Mouse (Mus musculus): ENCODE results near the gene Rnase12.

The Rnase12 gene

DNA sequence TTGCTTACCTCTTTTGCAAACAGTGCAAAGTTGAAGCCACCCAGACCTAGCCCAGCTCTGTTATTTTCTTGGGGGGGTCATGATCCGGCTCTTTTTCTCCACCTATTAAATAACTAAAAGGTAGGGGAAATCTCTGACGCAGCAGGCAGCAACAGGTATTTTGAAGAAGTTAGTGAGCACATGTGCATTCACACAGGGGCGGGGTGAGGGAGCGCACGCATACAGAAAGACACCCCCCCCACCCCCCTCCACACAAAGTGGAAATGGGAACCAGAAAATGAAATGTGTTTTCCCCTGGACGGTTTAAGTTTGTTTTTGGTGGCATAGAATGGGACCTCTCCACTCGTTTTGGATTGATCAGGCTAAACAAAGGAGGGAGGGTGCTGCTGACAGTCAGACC is 26.3 kb upstream of the Rnase12 start:
- no peak for DNase-seq

DNA sequence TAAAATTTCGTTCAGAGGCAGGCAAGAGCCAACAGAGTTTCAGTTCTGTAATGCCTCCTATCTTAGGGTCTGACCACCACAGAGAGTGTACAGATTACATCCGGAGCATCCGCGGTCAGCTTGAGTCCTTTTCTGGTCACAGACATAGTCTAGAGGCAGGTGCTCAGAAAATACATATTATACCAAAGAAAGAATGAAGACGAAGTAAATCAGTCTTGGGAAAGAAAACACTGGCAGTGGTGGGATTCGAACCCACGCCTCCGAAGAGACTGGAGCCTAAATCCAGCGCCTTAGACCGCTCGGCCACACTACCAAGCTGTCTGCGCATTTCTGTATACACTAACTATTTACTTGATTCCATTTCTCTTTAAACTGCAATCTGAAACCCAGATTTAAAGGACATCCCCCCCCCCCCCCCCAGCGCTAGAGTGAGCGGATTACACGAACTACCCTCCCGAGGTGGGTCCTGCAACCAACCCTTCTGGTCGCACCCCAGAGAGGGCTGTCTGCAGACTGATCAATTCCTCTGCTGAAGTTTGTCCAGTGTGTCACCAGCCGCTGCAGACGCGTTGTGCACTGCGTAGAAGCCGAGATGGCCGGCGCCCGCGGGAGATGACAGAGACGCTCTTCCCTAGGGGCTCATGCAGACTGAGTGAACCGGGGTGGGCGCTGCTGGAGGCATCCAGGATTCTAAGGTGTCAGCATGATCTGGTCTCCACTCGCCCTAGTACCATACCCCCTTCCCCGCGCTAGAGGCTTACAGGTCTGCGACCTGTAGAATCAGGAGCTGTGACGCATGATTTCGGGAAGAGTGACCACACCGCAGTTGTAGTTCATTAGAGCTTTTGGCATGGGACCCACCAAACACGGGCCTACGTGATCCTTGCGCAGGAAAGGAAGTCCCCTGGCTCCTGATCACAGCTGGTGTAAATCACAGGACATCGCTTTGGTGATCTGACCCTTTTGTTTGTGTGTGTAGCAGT is 25.4 kb upstream of the Rnase12 start:
- peak; percentile 33 for DNase-seq

DNA sequence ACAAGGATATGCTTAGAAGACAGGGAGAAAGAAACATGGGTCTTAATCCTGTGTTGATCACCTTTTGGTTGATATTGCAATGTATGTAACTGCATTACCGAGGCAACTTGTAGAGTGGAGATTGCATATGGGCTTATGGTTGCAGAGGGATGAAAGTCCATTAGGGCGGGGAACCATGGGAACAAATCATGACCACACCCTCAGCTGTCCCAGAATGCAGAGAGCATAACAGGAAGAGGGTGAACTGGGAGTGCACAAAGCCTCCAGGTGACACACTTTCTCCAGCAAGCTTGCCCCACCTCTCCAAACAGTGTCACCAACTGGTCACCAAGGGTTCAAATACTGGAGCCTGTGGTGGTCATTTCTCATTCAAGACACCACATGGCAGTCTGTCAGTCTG is 23.6 kb upstream of the Rnase12 start:
- no peak for DNase-seq

DNA sequence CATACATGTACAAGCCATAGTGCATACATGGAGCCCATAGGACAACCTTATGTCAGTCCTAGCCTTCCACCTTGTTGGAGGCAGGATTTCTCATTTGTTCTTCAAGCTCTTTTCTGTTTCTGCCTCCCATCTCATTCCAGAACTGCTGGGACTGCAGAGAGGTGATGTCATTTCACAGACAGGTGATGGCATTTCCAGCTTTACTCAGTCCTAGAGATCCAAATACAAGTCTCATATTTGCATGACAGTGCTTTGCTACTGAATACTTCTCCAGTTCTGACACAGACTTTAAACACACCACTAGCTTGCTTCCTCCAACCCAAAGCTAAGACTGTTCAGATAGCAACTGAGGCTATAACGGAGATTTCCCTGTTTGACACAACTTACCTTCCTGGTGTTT is 21.7 kb upstream of the Rnase12 start:
- DNase-seq = no peak

DNA sequence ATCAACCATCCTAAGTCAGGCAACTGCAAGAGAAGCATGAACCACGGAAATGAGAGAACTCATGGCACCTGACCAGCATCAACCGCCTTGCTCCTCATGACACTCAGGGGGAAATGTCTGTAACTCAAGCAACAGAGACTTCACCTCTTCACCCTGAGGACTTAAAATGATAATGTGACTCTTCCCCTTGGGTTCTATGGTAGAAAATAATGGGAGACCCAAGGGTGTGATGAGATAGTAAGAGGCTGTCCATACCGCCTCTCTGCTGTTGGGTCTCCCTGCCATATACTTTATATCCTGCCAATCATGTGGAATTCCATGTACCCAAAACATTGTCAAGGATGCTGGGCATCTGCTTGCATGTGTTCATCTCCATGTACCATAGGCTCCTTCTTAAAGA is 16.9 kb upstream of the Rnase12 start, which contains the start of gene Olfr750:
TSS of gene Olfr750 (minus strand) at position 101 of the 400 bp plus-strand sequence.
- no peak for DNase-seq

DNA sequence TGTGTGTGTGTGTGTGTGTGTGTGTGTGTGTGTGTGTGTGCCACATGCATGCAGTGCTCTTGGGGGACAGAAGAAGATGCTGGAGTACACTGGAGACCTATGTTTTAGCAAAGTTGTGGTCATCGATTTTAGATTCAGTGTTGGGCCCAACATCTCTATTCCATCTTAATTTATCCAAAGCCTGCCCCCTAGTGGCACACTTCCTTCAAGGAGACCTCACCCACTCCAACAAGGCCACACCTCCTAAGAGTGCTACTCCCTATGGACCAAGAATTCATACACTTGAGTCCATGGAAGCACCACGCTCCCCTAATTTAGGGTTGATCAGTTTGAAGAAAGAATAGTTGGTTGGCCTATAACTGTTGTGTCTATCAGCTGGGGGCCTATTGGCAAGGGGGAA is 12.2 kb upstream of the Rnase12 start:
- DNase-seq = no peak

DNA sequence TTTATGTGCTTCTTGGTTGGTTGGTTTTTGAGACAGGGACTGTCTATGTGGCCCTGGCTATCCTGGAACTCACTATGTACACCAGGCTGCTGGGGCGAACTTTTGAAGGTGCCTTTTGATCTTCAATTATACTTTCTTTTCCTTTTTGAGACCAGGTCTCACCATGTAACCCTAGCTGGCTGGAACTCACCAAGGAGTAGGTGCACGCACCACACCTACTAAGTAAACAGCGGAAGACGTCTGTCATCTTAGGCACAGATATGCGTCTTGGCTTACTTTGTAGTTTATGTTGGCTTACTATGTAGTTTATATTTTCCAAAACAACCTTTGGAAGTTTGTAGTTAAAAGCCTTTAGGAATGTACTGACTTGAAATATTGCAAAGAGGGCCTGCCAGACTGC is 11.5 kb upstream of the Rnase12 start:
- DNase-seq = no peak

DNA sequence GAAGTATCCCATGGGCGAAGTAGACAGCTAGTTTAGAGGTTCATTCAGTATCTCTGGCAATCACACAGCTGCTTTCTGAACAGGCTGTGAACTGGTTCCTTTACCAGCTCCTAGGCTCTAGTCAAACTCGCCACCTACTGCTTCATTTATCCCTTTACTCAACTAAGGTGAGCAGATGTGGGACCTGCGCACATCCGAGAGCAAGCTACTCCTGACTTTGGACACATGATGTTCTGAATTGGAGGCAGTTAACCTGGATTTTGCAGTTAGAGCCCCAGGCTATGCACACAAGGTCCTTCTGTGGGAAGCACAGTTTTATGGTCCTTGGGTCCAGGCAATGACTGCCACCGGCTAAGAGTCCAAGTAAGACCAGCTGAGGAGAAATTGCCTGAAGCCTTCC is 3.3 kb upstream of the Rnase12 start:
- no peak for DNase-seq

DNA sequence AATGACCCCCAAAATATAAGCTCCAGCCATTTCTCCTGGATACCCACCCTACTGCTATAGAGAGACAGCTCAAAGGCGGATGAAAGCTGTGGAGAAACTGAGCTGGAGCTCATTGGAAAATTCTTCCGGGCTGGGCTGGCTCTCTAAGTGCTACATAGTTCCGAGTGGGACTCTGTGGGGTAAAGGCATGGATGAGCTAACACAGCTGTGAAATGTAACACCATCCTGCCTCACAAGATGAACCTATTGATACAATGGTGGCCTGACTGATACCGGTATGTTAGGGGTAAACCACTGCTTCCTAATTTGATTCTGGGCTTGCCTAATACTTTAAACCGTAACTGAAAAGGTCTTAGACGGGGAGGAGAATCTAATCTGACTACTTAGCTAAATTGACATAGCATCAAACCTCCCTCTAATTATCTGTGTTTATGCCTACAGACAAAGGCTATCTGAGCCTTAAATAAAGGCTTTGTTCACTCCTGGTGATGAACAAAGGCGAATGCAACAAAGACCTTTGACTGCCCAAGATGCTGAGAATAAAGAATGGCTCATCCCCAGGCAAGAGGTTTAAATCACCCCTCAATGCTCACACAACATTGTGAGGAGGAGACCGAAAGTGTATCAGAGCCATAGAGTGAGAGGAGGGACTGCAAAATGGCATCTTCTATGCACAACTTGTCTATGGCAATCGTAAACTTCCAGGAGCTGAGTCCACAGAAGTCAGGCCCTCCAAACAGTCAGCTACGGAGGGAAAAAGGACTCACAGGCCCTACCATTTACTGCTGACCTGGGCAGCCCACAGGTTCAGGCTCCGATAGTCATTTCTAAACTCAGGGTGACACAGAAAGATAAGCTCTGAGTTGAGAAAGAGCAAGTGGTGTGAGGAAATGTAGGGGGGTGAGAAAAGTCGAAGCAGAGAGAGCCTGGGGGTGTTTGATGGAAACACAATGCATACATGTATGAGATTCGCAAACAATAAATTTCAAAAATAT is 2.9 kb downstream of the Rnase12 start:
- no peak for DNase-seq

DNA sequence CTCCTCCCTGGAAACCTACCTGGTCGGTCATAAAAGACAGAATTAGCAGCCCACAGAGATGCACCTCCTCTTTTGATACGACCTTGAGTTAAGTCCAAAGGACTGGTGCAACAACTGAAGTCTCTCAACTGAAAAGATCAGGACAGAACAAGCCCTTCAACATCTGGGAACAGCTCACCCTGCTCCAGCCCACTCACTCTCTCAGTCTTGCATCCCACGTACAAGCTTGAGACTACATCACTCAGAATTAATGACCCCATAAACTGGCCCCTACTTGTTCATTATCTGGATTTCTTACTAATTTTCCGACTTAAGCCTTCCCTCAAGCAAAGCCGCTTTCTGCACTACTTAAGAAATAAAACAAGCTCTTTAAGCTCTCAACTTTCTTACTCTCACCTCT is 4.3 kb downstream of the Rnase12 start:
- DNase-seq = no peak

DNA sequence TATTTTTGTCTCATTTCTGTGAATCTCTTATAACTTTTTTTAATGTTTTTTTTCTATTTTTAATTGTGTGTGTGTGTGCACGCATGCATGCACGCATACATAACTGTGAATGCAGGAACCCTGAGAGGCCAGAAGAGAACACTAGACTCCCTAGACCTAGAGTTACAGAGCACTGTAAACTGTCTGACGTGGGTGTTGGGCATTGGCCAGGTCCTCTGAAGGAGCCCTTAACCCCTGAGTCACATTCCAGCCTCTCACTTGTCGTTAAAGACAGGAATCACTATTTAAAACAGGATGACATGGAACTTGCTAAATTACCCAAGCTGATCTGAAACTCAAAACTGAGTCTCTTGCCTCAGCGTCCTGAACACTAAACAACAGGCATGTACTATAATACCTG is 5.5 kb downstream of the Rnase12 start:
- no peak for DNase-seq

DNA sequence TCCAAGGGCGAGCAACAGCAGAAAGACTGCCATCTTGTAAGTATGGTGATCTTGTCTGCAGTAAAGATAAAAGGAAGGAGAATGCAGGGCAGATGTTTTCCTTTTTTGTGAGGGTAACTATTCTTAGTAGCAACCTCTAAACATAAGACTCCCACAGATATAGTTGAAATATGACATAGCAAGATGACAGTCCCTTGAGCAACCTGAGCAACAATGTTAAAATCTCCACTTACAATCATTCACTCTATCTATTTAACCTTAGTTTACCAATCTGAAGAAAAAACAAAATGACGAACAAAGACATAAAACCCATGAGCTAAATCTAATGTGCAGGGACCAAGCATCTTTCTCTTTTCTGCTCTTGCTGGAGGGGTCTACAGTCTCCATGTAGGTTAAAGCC is 7.4 kb downstream of the Rnase12 start, which contains the start of gene Rnase11:
TSS of gene Rnase11 (minus strand) at position 101 of the 400 bp plus-strand sequence.
- DNase-seq = no peak

DNA sequence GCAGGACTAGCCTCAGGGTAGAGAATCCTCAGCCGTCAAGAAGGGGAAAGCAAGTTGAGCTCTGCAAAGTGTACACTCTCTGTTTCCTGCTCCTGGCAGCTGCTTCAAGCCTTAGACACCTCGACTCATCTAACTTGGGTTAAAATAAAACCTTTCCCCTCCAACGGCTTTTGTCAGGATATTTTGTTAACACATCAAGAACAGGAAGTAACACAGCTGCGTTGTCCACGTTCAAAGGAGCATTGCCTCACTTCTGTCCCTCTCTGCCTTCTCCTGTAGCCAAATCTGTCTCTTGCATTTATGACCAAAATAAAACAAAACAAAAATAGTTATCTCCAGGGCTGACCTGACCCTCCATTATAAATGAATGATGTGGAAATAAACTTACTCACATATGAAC is 9.6 kb downstream of the Rnase12 start:
- no peak for DNase-seq

DNA sequence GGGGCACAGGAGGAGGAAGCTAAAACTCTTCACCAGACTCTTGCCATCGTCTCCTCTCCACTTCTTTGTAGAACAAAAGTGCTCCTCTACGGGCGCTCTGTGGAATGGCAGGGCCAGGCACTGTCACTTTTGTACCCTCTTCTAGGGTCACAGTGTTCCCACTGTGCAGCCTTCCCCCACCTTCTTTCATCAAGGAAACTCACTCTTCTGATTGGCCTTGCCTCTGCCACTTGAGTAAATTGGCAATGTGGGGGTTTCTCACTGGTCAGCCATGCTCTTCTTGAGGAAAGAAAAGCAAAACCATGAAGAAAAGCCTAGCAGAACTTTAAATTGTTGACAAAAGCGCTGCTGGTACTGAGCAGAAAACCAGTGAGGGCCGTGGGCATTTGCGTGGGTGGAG is 15.7 kb downstream of the Rnase12 start, which contains the start of gene Rnase9:
TSS of gene Rnase9 (minus strand) at position 101 of the 400 bp plus-strand sequence.
- no peak for DNase-seq

DNA sequence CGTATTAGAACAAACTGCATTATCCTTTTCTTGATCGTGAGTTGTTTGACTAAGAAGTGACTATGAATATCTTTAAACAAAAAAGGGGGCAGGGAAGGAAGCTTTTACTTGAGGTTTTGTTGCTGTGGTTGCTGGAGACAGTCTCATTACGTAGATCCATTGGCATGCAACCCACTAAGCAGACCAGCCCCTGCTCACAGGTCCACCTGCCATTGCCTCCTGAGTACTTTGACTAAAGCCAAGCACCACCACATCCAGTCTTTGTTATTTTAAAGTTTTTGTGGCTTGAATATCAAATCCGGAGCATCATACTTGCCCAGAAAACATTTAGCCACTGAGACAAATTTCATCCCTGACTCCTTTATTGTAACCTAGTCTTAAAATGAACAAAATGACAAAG is 21.2 kb downstream of the Rnase12 start:
- no peak for DNase-seq

DNA sequence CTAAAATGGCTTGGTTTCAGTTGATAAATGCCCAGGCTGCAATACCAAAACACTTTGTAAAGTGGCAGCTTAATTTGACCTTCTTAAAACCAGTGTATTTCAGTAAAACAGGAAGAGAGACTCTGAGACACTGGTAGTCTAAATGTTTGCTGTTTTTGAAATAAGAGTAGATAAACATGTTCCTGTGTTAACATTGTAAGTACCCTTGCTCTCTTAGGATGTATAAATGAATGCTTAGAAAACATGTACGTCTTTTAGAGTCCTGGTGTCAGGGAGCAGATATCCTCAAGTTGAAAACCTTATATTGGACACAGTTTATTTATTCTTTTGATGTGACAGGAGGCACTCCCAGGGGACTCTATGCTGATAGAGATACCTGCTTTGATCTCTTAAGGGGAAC is 22.3 kb downstream of the Rnase12 start:
- DNase-seq = no peak

DNA sequence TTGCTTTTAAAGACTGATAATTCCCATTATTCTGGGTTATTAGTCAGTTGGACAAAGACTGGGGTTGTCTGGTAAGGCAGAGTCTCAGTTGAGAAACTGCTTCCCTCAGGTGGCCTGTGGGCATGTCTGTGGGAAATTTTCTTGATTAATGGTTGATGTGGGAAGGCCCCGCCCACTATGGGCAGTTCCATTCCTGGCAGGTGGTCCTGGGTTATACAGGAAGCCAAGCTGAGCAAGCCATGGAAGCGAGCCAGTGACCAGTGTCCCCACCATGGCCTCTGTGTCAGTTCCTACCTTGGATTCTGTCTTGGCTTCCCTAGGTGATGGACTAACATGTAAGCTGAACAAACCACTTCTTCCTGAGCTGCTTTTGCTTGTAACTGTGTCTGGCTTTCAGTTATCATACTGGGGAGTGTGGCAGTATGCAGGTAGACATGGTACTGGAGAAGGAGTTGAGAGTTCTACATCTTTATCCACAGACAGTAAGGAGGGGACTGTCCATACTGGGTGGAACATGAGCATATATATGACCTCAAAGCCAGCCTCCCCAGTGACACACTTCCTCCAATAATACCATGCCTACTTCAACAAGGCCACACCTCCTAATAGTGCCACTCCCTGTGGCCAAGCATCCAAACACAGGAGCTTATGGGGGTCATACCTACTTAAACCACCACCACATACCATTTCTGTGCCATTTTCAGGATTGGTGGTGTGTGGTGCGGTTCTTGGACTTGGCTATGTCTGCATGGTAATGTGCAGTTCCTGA is 29.9 kb downstream of the Rnase12 start:
- DNase-seq = peak; percentile 8

DNA sequence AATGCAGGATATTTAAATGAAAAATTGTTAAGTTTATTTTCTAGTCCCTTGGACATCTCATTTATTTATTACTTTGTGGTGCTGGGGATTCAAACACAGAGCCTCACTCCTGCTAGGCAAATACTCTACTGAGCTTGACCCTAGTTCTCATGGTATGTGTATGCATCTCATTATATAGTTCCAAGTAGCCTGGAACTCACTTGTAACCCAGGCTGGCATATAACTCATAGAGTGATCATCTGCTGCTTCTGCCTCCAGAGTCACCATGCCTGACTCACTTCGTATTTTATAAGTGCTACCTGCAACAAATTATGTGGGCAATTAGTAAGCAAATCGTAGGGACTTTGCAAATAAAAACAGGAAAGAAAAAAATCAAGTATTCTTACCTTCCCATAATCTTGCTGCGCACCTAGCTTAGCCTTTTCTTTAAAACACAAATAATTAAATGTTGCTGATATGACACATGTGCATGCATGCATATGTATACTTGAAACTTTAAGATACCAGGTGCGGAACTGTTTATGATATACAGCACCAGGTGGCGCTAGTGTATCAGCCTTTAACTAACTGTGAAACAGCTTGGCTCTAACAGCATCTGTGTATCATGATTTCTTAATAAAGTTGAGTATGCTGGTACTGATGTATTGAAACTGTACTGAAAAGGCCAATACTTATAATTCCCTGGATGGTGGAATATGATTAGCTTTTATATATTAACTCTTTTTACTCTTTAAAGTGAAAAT is 30.9 kb downstream of the Rnase12 start:
- DNase-seq = peak; percentile 58

DNA sequence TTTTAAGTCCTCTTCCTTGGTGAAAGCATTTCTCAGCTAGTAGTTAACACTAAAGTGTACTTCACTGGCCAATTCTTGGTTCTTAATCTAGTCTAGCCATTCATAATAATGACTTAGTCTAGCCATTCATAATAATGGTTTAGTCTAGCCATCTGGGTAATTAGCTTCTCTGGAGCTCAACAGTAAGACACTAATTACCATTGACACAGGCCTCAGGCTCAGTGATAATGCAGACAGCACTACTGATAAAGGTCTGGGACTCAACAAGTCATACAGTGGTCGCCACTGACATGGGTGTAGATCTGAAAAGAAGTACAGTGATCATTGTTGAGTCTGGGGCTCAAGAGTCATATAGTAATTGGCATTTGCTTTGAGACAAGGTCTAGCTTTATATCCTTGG is 32.6 kb downstream of the Rnase12 start:
- no peak for DNase-seq

DNA sequence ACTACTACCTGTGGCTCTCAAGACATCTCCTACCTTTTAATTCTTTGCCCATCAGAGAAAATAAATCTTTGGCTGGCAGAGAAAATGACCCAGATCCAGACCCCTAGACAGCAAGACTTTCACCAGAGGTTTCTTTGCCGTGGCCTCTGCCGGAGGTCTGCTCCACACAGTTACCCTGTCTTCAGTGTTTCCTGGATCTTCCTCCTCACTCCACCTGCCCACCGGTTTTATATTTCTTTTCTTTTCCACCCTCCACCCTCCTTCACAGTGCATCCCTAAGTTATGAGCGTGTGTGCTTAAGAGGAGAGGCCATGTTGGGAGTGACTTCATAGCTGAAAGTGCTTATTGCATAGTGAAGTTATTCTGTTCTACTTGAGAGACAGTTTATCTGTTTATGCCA is 34.0 kb downstream of the Rnase12 start:
- DNase-seq = no peak

DNA sequence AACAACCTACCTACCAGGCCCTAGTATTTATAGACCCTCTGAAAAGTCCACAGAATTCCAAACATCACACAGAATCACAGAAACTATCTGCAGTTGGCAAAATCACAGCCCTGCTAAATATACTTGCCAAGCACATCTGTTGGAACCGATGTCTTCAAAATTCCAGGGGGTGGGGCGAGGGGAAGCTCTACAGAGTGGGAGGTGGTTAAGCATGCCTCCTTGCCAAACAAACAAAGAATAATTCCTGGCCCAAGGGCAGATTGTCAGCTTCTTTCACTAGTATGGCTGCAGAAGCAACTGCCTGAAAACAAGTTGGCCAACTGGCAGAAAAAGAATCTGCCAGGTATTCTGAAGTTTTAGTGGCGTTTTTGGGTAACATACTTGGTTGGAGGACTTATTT is 40.2 kb downstream of the Rnase12 start:
- DNase-seq = no peak

DNA sequence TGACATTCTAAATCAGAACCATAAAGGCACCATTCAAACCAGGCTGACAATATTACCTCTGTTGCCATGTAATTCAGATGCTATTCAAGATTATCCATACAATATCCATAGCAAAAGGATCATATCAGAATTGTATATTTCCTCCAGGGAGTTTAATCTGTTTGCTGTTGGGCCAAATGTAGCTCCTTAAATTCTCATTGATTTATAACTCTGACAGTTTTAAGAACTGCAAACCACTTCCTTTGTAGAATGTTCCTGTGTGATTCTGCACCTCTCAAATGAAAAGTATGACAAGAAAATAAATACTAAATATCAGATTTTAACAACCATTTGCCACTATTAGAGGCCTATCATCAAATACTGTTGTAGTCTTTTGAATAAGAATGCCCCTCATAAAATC is 41.7 kb downstream of the Rnase12 start:
- no peak for DNase-seq

Measured in cerebellum, adult 11-12 months (tissue).